Mouse (Mus musculus): ENCODE results near the gene Tstd2.
A peak's percentile ranks its signal among the peaks of the same experiment; 100 is the strongest.

Gene Tstd2

DNA sequence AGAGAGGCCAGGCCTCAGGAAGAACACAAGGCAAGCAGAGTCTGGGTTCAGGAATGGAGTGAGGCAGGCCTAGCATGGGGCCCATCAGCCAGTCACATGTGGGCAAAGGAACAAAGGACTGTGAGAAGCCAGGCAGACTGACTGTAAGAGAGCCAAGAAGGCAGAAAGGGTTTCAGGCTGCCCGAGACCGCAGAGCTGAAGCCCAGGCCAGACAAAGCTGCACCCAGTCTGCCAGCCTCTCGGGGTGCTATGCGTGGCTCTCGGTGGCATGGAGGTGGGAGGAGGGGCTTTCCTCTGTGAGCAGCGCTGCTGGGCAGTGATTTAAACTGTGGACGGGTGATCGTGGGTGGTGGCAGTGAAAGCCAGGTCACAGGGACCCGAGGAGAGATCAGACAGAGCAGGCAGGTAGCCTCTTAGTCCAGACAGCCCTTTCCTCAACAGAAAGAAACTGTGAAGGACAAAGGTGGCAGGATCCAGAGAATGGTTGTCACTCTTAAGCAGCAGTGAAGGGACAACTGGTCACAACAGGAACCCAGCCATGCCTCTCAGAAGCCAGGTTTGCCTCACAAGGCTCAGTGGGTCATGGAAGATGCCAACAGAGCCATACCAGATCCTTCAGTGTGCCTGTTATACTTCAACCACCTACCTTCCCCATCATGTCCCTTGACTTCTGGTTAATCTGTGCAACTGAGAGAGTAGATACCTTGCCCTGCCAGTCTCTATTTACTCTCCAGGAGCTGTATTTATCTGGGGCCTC lies 53.9 kb downstream of the Tstd2 start:
- no peak for DNase-seq (ENCODE audit: low spot score)

DNA sequence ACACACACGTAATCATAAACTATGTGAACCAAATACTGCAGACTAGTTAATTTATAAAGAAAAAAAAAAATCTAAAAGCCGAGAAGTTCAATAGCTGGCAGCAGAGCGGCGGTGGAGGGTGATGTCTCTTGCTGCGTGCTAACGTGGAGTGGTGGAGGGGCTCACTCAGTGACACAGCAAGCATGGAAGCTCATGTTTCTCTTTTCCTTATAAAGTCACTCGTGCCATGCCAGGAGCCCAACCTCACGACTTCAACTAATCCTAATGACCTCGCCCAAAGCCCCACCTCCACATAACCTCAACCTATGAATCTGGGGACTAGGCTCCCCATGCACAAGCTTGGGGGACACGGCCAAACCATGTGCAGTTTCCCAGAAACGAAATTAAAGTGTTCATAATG lies 55.9 kb downstream of the Tstd2 start:
- DNase-seq (ENCODE audit: low spot score): no peak

DNA sequence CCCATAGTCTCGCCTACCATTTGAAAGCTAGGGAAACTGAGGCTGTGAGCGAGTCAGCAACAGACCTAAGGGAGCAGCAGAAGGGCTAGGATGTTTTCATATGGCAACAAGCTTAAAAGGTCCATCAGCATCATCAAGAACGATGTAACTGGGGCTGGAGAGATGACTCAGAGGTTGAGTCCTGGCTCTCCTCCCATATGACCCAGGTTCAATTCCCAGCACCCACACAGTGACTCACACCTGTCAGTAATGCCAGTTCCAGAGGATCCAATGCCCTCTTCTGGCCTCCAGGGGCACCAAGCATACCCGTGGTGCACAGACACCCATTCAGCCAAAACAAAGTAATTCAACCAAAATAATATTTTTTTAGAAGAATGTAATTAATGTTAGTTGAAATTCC lies 58.2 kb downstream of the Tstd2 start:
- DNase-seq (ENCODE audit: low spot score): no peak

DNA sequence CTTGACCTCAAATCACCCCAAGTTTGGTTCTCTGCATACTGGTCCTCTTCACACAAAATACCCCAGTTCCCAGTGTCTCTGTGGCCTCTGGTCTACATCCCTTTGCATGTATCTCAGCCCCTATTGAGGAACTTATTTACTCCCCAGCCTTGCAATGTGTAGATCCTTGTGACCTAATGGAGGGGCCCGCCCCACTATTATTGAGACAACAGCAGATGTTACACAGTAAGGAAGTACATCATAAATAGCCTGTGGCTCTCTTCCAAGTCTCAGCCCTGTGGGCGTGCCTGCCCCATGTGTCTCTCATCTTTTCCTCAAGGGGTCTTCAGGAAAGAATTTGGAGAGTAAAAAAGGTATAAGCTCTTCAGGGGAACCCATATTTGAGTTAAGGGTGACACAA lies 61.6 kb downstream of the Tstd2 start:
- DNase-seq (ENCODE audit: low spot score): no peak

DNA sequence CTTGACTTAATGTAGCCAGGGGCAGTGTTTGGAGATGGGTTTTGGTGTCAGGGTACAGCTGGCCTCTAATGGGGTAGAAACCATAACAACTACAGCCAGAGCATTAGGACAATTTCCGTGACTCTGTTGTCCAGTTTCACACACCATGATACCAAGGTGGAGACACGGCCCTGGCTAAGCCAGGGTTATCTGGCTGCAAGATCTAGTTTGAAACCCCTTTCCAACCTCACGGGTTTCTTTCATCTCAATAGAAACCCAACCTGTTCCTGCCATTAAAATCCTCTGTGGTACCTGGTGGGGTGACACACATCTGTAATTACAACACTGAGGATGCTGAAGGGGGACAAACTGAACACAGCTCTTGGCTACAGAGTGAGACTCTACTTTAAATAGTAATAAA lies 62.8 kb downstream of the Tstd2 start:
- DNase-seq (ENCODE audit: low spot score): no peak

DNA sequence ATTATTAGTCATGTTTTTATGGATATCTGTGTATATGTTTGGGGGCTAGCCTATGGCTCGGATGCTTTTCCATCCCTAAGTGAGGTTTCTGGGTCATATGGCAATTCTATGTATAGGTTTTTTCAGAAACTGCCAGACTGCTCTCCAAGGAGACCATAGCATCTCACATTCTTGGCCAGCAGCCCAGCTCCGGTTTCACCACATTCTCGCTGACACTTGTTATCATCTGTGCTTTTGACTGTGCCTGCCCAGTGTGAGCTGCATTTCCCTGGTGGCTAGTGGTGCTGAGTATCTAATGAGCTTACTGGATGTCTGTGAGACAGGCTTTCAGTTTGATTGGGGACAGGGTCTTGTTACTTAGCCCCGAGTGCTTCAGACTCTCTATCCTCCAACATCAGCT lies 64.8 kb downstream of the Tstd2 start:
- DNase-seq (ENCODE audit: low spot score): no peak

DNA sequence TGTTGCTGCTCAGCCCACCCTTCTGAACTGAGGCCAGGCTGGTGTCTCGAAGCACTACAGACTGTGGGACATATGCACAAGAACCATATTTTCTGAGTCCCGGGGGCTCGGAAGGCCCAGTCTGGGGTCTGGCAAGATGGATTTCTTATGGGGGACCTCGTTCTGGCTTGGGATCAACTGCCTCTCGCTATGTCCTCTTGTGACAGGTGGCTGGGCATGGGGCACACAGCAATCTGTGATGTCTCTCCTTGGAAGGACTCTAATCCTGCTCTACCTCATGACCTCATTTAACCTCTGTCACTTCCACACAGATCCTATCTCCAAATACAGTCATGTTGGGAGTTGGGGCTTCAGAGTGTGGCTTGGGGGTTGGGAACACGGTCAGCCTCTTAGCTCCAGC lies 65.9 kb downstream of the Tstd2 start:
- DNase-seq (ENCODE audit: low spot score): no peak

DNA sequence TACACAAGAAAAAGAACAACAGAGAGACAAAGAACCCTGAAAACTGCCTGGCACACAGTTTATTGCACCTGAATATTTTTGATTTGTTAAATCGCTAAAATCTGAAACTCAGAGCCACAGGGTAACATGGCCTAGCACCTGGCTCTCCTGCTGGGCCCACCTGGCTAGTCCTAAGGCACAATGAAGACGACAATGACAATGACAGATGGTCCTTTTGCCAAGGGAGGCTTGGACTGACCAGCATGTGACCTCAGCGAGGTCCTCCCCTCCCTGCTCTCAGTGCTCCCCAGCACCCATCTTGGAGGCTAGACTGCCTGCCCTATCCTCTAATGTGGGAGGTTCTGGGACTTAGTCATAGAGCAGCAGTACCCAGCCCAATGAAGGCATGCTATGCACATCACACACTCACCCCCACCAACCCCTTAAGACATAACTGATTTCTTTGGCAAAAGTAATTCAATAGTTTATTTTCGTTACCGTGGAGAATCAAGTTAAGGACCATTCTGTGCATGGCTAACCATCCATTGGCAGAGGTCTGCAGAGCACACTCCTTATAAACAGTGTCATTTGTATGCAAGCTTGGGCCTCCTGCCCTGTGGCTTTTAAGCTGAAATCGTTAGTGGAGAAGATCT lies 68.5 kb downstream of the Tstd2 start:
- DNase-seq (ENCODE audit: low spot score): no peak

DNA sequence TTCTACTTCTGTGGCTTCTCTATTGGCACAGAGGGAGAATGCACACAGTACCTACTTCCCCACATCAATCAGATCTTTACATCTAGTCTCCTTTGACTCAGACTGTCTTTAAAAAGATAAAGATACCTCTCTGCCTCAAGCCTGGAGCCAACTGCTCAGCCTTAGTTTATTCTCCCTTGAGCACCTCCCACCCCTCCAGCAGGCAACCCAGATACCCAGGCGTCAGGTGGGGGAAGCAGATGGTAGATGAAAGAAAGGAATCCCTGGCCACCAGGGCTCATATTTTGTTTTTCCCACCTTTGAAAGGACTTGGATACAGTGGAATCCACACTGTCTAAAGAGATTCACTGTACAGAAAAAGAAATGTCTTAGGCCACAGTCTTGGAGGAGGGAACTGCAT lies 69.9 kb downstream of the Tstd2 start:
- DNase-seq (ENCODE audit: low spot score): no peak

GRCm38 (mm10) chr4:46068060-46068459 lies 70.4 kb downstream of the Tstd2 start:
- no peak for DNase-seq (ENCODE audit: low spot score)

DNA sequence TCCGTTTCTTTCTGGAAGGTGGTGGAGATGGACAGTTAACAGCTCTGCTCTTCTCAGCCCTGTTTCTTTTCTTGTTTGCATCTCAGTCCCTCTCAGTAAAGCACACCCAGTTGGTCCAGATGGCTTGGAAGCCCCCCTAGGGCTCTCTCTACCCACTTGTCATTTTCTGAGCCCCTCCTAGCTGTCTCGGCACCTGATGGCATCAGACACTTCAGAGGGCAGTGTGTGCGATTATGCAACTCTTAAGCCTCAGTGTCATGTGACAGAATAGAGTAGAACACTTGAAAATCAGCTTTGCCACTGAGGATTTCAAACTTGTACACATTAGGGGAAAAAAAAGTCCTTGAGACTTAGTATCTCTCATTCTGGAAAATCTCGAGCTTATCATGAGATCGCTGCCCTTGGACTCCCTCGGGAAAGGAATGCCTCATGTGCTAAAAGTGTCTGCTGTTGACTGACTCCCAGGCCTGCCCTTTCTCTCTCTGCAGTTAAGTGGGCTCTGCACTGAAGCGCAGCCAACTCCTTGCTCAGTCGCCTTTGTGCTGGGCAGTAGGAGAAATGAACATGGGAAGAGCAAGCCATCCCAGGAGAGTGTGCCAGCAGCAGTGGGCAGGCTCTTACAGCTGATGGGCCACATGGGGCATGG lies 72.7 kb downstream of the Tstd2 start:
- DNase-seq (ENCODE audit: low spot score): peak; percentile 79

GRCm38 (mm10) chr4:46064961-46065360 lies 73.5 kb downstream of the Tstd2 start:
- peak; percentile 78 for DNase-seq (ENCODE audit: low spot score)

Measured in lung, postnatal 25 days (tissue).